Mouse (Mus musculus) 416B (cell line): ENCODE measurements at regions not wholly inside any gene's neighbourhood (a gene's known extent, or its start where the extent isn't known, plus 50 kb on each side); places are given as distances from the start of the nearest gene placed in this dataset.
A peak's percentile ranks its signal among the peaks of the same experiment; 100 is the strongest.
"Not testable (repeated sequence)": the region's sequence is repeated elsewhere in the genome, so short reads cannot be mapped to it uniquely, and the experiment has no call there.

ENCODE experiments used
- DNase-seq: peaks from one replicate; pipeline ENCODE4 v3.0.0; 2011; ENCODE audit warnings: low read depth

DNA sequence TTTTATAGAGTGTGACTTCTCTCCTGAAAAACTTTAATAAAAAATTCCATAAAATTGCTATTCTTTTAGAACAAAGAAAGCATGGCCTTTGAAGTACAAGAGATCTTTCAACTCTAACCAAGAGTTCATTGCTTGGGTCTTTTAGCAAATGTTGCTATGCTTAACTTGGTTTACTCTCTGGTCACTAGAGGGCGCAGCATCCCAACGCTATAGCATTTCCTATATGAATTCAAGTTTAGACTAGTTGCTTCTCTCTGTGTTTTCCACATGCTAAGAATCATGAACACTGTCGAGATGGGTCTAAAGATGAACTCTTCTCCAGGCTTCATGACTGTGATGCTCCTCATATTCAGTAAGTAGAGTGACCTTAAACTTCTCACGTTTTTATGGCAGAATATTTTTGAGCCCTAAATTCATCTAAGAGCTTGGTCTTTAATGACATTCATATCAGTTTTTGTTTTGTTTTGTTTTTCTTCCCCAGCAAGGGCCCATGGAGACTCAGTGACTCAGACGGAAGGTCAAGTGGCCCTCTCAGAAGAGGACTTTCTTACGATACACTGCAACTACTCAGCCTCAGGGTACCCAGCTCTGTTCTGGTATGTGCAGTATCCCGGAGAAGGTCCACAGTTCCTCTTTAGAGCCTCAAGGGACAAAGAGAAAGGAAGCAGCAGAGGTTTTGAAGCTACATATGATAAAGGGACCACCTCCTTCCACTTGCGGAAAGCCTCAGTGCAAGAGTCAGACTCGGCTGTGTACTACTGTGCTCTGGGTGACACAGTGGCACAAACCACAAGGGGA lies 823.2 kb upstream of the Olfr1507 start:
- DNase-seq: not testable (repeated sequence)

DNA sequence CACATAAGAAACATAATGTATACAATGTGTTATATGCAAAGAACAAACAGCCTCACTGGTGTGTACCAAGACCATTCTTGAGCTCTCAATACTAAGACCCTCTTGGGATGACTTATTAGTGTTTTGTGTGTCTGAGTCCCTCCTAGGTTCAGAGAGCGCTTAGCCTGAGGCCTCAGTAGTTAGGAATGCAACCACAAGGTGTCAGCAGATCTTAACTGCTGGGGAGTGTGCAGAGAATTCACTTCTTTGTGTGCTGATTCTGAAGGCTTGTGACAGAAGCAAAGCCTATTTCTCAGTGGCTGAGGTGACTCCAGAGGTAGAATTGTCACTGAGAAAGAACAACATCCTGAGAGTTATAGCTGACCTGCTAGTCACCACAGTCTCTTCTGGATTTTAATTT lies 816.9 kb upstream of the Olfr1507 start:
- DNase-seq: not testable (repeated sequence)

DNA sequence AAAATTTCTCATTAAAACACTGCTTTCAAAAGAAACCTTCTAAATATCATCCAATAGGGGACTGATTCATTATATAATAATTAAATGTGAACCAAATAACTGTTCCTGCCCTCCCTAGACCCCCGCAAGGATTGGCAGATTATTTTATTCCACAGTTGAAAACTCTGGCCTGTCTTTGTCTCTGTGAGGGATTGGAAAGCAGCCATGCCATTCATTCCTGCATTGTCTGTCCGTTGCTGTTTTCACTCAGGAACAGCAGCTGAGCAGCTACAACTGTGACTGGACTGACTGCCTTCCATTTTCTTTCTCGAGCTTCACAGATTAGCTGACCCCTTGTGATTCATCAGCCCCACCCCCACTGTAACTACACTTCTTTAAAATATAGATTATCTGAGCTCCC lies 807.6 kb upstream of the Olfr1507 start:
- not testable (repeated sequence) for DNase-seq

DNA sequence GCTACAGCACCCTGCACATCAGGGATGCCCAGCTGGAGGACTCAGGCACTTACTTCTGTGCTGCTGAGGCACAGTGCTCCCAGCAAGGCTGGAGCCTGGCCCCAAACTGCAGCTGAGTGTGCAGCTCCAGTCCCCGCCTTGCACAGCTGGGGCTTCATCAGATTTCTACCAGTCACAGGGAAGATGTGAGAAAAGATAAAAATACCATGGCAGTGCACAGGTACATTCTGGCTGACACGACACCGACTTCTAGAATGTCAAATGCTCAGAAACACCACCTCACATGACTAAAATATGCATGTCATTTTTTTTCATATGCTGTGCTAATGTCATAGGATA lies 806.9 kb upstream of the Olfr1507 start:
- DNase-seq: not testable (repeated sequence)

DNA sequence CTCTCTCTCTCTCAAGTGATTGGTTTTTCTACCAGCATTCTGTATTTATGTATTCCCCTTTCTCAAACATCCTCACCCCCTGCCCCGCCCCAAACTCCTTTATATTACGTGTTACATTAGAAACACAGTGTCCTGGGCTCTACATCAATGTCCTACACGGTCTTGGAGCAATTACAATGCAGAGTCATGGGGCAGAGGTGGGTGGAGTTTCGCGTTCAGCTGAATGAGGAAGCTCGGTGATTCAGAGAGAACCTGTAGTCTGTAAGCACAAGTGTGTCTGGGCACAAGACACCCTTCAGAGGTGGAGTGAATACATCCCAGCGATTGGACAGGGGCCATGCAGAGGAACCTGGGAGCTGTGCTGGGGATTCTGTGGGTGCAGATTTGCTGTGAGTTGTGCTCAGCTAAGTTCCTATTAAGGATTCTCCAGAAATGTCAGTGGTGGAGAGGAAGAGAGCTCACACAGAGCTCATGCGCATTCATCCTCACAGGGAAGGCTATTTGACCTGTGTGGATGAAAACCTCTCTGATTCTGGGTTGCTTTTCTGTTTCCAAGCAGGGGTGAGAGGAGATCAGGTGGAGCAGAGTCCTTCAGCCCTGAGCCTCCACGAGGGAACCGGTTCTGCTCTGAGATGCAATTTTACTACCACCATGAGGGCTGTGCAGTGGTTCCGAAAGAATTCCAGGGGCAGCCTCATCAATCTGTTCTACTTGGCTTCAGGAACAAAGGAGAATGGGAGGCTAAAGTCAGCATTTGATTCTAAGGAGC lies 806.4 kb upstream of the Olfr1507 start:
- not testable (repeated sequence) for DNase-seq

DNA sequence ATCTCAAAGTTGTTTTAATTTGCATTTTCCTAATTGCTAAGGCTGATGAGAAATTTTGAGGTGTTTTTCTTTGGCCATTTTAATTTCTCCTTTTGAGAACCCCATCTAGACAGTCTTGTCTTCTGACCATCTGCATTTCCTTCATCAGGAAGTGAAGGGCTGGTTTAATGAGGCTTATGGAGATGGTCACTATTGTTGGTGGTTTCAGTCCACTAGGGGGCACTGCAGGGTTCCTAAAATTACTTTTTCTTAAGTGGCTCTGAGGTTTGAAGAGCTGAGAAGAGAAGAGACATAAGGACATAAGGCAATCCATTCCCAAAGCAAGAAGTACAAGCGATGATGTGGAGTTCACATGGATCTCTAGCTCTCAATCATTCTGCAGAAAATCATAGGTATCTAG lies 805.6 kb upstream of the Olfr1507 start:
- not testable (repeated sequence) for DNase-seq

DNA sequence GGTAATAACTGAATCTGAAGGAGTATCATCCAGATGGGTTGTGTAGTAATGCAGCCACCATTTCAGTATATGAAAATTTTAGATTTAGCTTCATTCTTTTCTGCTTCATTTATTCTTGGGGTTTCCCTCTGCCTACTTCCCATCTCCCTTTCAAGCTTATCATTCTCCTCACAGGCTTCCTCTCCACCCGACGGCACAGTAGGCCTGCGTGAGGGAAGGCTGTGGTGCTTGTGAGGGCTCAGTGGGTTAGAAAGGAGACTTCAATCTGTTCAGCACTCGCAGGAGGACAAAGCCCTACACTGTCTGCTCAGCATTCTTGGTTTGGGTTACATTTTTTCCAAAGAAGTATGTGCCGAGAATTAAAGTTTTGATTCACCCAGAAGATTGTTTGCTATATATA lies 804.2 kb upstream of the Olfr1507 start:
- not testable (repeated sequence) for DNase-seq

DNA sequence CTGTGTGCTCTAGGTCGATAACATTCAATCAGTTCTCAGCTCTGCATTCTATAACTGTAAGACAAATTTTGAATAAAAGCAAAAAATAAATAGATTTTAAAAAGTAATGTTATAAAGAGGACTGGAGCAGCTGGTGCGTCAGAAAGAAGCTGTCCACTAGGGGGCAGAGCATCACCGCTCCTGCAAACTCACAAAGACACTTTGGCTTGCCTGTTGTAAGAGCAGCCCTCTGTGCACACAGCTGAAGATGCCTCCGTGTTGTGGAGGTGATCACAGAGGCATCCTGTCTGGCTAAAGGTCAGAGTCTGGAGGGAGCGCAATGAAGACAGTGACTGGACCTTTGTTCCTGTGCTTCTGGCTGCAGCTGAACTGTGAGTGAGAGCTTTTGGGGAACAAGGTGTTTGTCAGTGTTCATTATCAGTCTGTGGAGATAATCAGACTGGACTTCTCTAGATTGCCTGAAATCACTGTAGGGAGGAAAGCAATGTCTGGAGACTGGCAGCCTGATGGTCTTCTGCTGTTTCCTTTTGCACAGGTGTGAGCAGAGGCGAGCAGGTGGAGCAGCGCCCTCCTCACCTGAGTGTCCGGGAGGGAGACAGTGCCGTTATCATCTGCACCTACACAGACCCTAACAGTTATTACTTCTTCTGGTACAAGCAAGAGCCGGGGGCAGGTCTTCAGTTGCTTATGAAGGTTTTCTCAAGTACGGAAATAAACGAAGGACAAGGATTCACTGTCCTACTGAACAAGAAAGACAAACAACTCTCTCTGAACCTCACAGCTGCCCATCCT lies 788.0 kb upstream of the Olfr1507 start:
- DNase-seq: not testable (repeated sequence)

DNA sequence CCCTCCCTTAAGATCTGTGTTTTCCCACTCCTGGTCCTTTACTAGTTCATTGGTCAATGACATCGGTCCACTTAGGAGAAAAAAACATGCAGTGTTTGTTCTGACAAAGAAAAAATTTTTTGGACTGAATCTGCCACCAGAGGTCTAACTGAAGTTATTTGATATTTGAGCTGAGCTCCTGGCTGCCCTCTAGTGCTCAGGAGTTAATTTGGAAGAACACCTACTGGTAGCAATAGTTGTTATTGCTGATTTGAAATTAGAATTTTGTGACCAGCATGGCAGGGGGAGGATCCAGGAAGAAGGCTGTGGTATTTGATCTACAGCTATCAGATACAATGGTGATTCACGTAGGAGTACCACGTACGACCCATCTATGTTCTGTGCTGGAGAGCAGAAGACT lies 777.7 kb upstream of the Olfr1507 start:
- not testable (repeated sequence) for DNase-seq

DNA sequence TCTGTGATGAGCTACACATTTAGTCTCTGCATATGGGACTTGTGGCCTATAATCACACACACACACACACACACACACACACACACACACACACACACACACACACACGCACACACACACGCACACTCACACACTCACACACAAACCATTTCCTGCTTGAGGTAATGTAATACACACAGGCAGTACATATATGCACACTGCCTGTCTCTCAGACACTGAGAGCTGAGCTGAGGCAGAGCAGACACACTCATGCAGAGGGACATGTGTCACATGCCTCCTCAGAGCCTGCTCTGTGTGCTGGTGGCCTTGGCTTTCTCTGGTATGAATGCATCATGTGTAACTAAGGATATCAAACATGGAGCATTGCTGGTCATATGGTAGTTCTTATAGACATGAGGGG lies 772.1 kb upstream of the Olfr1507 start:
- DNase-seq: not testable (repeated sequence)

DNA sequence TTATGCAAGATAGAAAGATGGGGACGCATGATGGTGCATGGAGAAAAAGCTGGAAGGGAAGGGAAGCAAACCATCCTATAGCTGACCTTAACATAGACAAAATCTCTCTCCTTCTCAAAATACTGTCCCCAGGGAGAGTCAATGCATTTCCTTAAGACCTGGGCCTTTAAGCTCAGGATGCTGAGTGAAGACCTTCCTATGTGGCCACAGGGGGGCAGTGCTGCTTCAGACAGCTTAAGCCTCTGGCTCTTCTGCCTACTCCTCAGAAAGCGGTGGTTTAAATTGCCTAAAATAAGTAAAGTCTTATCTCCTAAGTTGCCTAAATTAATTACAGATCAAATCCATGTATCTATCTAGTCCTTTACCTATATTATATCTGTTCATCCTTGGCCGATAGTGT lies 760.4 kb upstream of the Olfr1507 start:
- not testable (repeated sequence) for DNase-seq

DNA sequence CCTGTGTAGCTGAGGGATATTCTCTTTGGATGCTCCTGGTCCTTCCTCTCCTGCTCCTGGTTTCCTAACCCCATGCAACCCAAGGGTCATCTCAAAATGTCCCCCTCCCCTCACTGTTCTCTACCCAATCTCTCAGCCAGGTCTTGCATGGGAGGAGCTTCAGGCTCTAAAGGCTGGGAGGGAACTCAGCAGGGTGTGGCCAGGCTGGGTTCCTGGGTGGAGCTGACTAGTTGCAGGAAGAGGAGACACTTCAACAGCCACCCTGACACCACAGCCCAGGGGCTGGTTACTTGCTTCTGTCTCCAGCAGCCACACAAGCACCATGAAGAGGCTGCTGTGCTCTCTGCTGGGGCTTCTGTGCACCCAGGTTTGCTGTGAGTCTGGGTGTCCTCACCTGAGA lies 757.9 kb upstream of the Olfr1507 start:
- DNase-seq: not testable (repeated sequence)

DNA sequence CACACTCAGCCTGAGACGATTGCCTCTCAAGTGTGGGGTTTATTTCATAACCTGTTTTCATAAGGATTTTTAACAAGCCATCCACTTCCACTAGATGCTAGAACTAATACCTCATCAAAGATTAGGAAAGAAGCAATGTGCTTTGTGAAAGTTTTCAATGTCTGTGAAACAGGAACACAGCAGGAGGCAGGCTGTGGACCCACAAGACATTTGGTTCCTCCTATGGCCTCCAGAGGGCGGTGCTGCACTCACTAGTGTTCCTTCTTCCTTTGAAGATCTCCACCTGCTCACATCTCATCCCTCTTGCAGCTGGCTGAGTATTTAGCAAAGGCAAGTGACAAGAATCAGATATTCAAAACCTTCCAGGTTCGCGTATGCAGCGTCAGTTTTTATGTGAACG lies 735.6 kb upstream of the Olfr1507 start:
- DNase-seq: not testable (repeated sequence)

DNA sequence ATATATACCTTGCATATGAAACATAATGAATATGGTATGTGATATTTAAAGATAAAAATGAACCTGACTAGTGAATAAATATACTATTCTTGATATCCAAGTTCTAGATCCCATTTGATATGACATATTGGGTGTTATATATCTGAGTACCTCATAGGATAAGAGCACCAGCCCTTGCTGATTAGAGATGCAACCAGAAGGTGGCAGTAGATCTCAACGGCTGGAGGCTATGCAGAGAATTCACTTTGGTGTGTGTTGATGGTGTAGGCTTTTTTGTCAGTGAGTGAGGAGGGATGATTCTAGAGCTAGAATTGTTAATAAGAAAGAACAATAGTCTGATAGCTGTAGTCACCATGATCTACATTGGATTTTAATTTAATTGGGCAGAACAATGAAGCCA lies 729.2 kb upstream of the Olfr1507 start:
- not testable (repeated sequence) for DNase-seq

DNA sequence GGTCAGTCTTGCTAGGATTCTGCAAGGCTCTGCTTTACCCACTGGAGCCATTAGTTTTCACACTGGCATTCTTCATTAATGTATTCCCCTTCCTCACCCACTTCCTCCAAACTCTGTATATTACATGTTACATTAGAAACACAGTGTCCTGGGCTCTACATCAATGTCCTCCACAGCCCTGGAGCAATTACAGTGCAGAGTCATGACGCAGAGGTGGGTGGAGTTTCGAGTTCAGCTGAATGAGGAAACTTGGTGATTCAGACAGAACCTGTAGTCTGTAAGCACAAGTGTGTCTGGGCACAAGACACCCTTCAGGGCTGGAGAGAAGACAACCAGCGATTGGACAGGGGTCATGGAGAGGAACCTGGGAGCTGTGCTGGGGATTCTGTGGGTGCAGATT lies 715.0 kb upstream of the Olfr1507 start:
- not testable (repeated sequence) for DNase-seq

DNA sequence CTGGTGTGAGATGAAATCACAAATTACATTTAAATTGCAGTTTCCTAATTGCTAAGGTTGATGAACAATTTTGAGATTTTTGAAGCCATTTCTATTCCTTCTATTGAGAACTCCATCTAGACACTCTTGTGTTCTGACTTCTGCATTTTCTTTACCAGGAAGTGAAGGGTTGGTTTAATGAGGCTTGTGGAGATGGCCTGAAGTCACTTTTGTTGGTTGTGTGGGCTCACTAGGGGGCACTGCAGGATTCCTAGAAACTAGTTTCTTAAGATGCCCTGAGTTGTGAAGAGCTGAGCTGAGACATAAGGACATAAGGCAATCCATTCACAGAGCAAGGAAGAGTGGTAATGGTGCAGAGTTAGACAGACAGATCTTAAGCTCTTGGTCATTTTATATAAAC lies 713.7 kb upstream of the Olfr1507 start:
- not testable (repeated sequence) for DNase-seq

DNA sequence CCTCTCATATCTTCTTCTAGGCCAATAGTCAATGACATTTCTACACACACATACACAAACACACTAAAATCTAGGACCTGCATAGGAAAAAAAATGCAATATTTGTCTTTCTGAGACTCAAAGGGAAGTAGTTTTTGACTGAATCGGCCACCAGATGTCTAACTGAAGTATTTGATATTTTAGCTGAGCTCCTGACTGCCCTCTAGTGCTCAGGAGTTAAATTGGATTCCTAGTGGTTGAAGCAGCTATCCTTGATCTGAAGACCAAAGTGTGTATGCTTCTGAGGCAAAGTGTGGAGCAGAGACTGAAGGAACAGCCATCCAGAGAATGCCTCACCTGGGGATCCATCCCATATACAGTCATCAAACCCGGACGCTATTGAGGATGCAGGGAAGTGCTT lies 695.4 kb upstream of the Olfr1507 start:
- not testable (repeated sequence) for DNase-seq

DNA sequence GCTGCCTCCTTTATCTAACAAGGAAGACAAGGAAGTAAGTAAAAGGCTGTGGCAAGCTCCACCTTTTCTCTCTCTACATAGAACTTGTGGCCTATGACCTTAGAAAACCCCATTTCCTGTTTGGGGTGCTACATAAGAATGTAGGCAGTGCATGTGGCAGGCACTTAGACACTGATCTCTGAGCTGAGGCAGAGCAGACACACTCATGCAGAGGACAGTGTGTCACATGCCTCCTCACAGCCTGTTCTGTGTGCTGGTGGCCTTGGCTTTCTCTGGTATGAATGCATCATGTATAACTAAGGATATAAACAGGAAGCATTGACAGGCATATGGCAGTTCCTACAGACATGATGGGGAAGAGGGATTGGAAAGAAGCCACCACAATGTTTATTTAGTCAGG lies 678.5 kb upstream of the Olfr1507 start:
- DNase-seq: not testable (repeated sequence)

DNA sequence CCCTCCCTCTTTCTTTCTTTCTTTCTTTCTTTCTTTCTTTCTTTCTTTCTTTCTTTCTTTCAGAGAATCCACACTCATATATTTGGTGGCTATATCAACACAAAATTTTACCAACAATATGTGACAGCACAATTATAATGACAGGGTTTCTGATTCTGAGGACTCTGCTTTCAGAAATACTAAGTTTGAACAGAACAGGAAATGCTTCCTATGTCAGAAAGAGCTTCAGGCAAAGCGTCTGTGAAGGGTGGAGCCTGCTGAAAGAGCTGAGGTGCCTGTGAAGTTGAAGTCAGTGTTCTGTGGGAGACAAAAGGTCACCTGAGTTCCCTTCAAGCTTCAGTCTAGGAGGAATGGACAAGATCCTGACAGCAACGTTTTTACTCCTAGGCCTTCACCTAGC lies 670.8 kb upstream of the Olfr1507 start:
- not testable (repeated sequence) for DNase-seq

DNA sequence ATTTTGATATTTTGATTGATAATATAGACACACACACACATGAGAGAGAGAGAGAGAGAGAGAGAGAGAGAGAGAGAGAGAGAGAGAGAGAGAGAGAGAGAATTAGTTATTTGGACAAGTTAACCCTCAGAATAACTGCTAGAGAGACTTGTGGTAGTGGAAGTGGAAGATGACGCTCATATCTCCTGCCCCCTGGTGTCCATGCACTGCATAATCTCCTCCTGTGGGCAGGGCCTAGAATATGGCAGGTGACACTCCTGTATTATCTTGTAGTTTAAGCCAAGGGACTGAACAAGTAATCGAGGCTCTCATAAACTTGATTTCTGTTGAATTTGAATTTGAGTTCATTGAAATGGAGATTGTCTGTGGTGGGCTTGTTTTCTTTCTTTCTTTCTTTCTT lies 663.5 kb upstream of the Olfr1507 start:
- not testable (repeated sequence) for DNase-seq

DNA sequence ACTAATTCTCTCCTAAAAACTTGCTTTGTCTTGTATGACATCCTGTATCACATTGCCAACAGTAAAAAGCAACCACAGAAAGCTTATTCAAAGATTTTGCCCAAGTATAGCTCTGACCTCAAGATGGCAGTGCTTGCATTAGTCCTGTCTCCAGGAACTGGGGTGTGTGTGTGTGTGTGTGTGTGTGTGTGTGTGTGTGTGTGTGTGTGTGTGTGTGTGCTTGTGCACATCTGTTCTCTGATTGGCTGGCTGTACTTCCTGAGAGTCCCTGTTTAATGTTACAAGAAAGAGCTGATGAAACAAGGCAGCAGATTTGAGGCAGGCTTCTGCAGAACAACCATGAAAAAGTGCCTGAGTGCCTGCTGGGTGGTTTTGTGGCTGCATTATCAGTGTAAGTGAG lies 639.2 kb upstream of the Olfr1507 start:
- DNase-seq: peak; percentile 61

DNA sequence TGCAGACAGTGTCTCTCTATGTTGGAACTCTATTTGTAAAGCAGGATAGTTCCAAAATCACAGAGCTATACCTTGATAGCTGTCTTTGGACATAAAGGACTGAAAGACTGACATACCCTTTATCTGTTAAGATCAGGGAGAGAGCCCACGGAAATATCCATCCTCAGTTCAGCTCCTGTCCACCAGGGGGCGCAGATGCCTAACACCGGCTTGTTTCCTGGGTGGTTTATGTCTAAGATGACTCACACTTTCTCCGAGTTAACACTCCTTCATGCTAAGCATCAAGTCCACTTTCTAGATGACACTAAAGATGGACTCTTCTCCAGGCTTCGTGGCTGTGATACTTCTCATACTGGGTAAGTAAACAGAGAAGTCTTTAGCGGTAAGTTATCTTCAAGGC lies 636.8 kb upstream of the Olfr1507 start:
- DNase-seq: peak; percentile 22

DNA sequence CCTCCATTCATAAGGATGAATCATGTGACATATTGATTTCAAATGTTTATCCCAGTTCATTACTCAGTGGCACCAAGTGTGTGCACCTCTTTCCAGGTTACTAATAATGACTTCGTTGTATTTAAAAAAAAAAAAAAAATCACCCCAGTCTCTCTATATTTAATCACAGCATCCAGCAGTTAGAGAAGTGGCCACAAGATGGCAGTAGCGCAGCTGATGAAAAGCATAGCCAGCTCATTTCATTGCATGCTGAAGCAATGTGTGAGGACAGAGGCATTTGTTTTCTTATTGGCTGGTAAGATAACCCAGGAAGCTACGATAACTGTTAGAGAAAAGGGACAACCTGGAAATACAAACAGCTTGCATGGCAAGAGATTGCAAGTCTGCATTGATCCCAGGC lies 626.2 kb upstream of the Olfr1507 start:
- DNase-seq: peak; percentile 24
